Mouse (Mus musculus) kidney, adult 2 months (tissue): ENCODE results near the gene Shc1.

Source experiments
- CTCF ChIP-seq: fragments of 200-500 bp; conservative IDR thresholded peaks from 2 replicates; pipeline ENCODE4 v1.5.1; 2011; ENCODE audit warnings: low read depth, mild to moderate bottlenecking, control low read depth, low read length, moderate library complexity, mixed read lengths; ENCODE audit not compliant: insufficient read depth, insufficient read length
- POLR2A ChIP-seq: fragments of 200-500 bp; IDR thresholded peaks from one replicate; pipeline ENCODE4 v1.6.1; 2011; ENCODE audit warnings: low read depth, low read length, control low read depth

GRCm38 (mm10) chr3:89425876-89426275 is 7.6 kb downstream of the Shc1 start:
- TF ChIP-seq POLR2A (no peak), CTCF (no peak)
